ENCODE assay signal across 8 mouse cellular contexts in genomic region chr11:102319941-102320685, GRCm38 (mm10). TPM values are rescaled to one million over a fixed set of nuclear protein-coding genes. Genes with fewer than 3 reads are reported as not detected.
A peak's percentile ranks its signal among the peaks of the same experiment; 100 is the strongest.
DNase-seq lines count a peak whose midpoint lies in the region; ATAC-seq and TF ChIP-seq lines count a peak whose summit lies in the region.

No protein-coding gene starts in this region.

- no peaks in the 10 kb centered on the region for H3K27me3 ChIP-seq in hindbrain, embryonic 16.5 days (replicated peaks; ENCODE audit: control insufficient read depth, insufficient read depth, low read length)

- ATAC-seq in common myeloid progenitor, adult 5-6 weeks (replicated peaks; ENCODE audit: low read depth, poor library complexity, severe bottlenecking): peak; percentile 39
- ATAC-seq in hindbrain, embryonic 16.5 days: peak; percentile 68

- H3K4me1 ChIP-seq in hindbrain, embryonic 16.5 days (ENCODE audit: control insufficient read depth, insufficient read depth, low read depth, low read length): peaks cover 23% of the 10 kb centered on the region

- no peak for TF ChIP-seq CTCF in gastrocnemius, adult 2 months (IDR thresholded peaks at IDR 0.05)

- H3K9me3 ChIP-seq in hindbrain, embryonic 16.5 days (ENCODE audit: control insufficient read depth, low read length): no peaks in the 10 kb centered on the region

- H3K4me2 ChIP-seq in hindbrain, embryonic 16.5 days (ENCODE audit: low read length): peak overlapping the region; percentile 91

- peak overlapping the region; percentile 100 for H3K4me3 ChIP-seq in gastrocnemius, adult 2 months
- H3K4me3 ChIP-seq in hindbrain, embryonic 16.5 days (ENCODE audit: low read length): peak overlapping the region; percentile 79

- DNase-seq in adipocyte (ENCODE audit: low spot score): peak; percentile 87
- peak; percentile 92 for DNase-seq in gastrocnemius, adult 2 months
- peak; percentile 87 to 92 for DNase-seq in left cerebral cortex, adult 18-20 months (ENCODE audit: low spot score in 2 of 2)
- DNase-seq in lung, postnatal 36 days: peak; percentile 93
- peak; percentile 88 for DNase-seq in retina, postnatal 1 day
- DNase-seq in thymus, postnatal 36 days: peak; percentile 64 to 74

- H3K9ac ChIP-seq in hindbrain, embryonic 16.5 days (ENCODE audit: low read depth, low read length): peak overlapping the region; percentile 99

- intact Hi-C loops in gastrocnemius, adult 2 months (cut with DNase I): loop anchor here (1.0 kb wide), 1 partner anchor 87 kb away; the partner anchor contains the start of gene Slc25a39

- H3K36me3 ChIP-seq in hindbrain, embryonic 16.5 days (ENCODE audit: control insufficient read depth, insufficient read depth, low read length): no peaks in the 10 kb centered on the region

- H3K27ac ChIP-seq in gastrocnemius, adult 2 months: peak overlapping the region; percentile 100
- H3K27ac ChIP-seq in hindbrain, embryonic 16.5 days (ENCODE audit: low read depth, low read length): peak overlapping the region; percentile 98

- under 1% methylated on average over 38 of the region's 38 CpGs for WGBS in hindbrain, embryonic 16.5 days

RNA-seq across cellular contexts. Expression of gene Ubtf, which starts 0.6 kb away (rescaled TPM):
- 173 and 184 TPM in 2 replicates for total RNA-seq in common myeloid progenitor, adult 5-6 weeks (2017)
- total RNA-seq in gastrocnemius, adult 2 months (2021): 10 to 100 TPM; 37.8 to 40.4 TPM
- 70.4 and 76.8 TPM in 2 replicates for polyA plus RNA-seq in hindbrain, embryonic 16.5 days (2015; fragmentation: Nextera tagmentation; extraction: Ambion mirVana)
- 100 to 1,000 TPM; 123 to 140 TPM for total RNA-seq in left cerebral cortex, adult 18-20 months (2021)

RNA-seq across cellular contexts. Expression of gene Atxn7l3, which starts 23.7 kb away (rescaled TPM):
- total RNA-seq in common myeloid progenitor, adult 5-6 weeks (2017): 19.4 and 30.4 TPM in 2 replicates
- total RNA-seq in gastrocnemius, adult 2 months (2021): 10 to 100 TPM; 12.0 to 12.6 TPM
- 26.6 and 29.2 TPM in 2 replicates for polyA plus RNA-seq in hindbrain, embryonic 16.5 days (2015; fragmentation: Nextera tagmentation; extraction: Ambion mirVana)
- total RNA-seq in left cerebral cortex, adult 18-20 months (2021): 100 to 1,000 TPM; 224 to 230 TPM

RNA-seq across cellular contexts. Expression of gene Tmub2, which starts 35.4 kb away (rescaled TPM):
- 24.4 and 27.5 TPM in 2 replicates for total RNA-seq in common myeloid progenitor, adult 5-6 weeks (2017)
- 10 to 100 TPM; 13.9 to 15.7 TPM for total RNA-seq in gastrocnemius, adult 2 months (2021)
- polyA plus RNA-seq in hindbrain, embryonic 16.5 days (2015; fragmentation: Nextera tagmentation; extraction: Ambion mirVana): 81.6 and 85.0 TPM in 2 replicates
- 10 to 100 TPM; 65.1 to 71.0 TPM for total RNA-seq in left cerebral cortex, adult 18-20 months (2021)

RNA-seq across cellular contexts. Expression of gene Slc4a1, which starts 45.9 kb away (rescaled TPM):
- total RNA-seq in common myeloid progenitor, adult 5-6 weeks (2017): 0.78 and 2.9 TPM in 2 replicates
- under 1 TPM in 1 of 2 experiments, not detected in 1; 0.06 TPM for total RNA-seq in gastrocnemius, adult 2 months (2021)
- 1.4 and 3.2 TPM in 2 replicates for polyA plus RNA-seq in hindbrain, embryonic 16.5 days (2015; fragmentation: Nextera tagmentation; extraction: Ambion mirVana)
- total RNA-seq in left cerebral cortex, adult 18-20 months (2021): under 1 TPM; 0.09 to 0.19 TPM

RNA-seq across cellular contexts. Expression of gene Asb16, which starts 51.6 kb away (rescaled TPM):
- total RNA-seq in common myeloid progenitor, adult 5-6 weeks (2017): 0.18 and 1.5 TPM in 2 replicates
- 10 to 100 TPM; 78.2 to 80.4 TPM for total RNA-seq in gastrocnemius, adult 2 months (2021)
- 0.09 and 0.11 TPM in 2 replicates for polyA plus RNA-seq in hindbrain, embryonic 16.5 days (2015; fragmentation: Nextera tagmentation; extraction: Ambion mirVana)
- total RNA-seq in left cerebral cortex, adult 18-20 months (2021): 1 to 10 TPM; 2.2 to 2.9 TPM

Comparison
In these comparisons a context has a peak if more than half of its experiments do, and no peak if none do; other contexts are left out.
1. Peak in every context shown above with its lines: DNase-seq, ATAC-seq, H3K4me3 ChIP-seq and H3K27ac ChIP-seq.